Comparison of ENCODE assay signal across 13 mouse cellular contexts in the genomic region with DNA sequence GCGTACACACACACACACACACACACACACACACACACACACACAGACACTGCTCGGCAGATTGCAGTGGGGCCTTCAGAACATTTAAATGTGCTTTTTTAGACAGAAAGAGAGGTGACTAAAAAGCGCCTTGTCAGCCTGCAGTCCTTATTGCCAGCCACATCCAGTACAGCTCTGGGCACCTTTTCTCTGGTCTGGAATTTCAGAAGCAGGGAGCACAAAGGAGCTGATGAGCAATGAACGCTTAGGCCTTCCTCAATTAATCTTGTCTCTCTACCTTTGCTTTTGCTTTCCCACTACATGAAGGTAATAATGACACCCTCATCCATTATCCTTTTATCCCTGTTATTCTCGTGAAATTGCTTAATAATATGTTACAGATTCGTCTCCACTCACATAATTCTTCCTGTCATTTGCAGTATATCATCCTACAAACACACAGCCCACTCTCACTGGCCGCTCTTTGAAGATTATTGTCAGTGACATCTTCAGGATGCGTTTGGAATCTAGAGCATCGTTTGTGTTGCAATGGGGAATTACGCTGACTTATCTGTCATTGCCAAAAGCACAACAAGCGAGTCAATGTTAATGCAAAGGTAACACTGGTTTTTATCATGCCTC. TPM values are rescaled to one million over a fixed set of nuclear protein-coding genes. Genes with fewer than 3 reads are reported as not detected.
DNase-seq lines count a peak whose midpoint lies in the region; ATAC-seq and TF ChIP-seq lines count a peak whose summit lies in the region.
"Had no signal": no experiment of that assay in that cellular context is flagged by ENCODE, and none has a peak within 500 bp of the region (broad histone marks: within the 10 kb centered on the region; RNA-seq: fewer than 3 reads in every experiment).

No protein-coding gene starts in this region.

- H3K4me2 ChIP-seq in hindbrain, embryonic 16.5 days (ENCODE audit: low read length) = no peak overlapping the region
- H3K4me2 ChIP-seq in neural tube, embryonic 14.5 days (ENCODE audit: low read depth, low read length) = no peak overlapping the region

- H3K4me1 ChIP-seq in hindbrain, embryonic 16.5 days (ENCODE audit: control insufficient read depth, insufficient read depth, low read depth, low read length) = peaks cover 23% of the 10 kb centered on the region
- H3K4me1 ChIP-seq in neural tube, embryonic 14.5 days (ENCODE audit: control insufficient read depth, insufficient read depth, low read length) = peaks cover 15% of the 10 kb centered on the region

- no peak for TF ChIP-seq CTCF in brain, embryonic 14.5 days (IDR thresholded peaks at IDR 0.05; ENCODE audit: borderline replicate concordance, extremely low read depth, insufficient read depth, insufficient read length)

- TF ChIP-seq POLR2A in brain, embryonic 14.5 days (IDR thresholded peaks at IDR 0.05; ENCODE audit: borderline replicate concordance, extremely low read depth, insufficient read depth, insufficient read length, poor library complexity, severe bottlenecking) = no peak

- ATAC-seq in frontal cortex, adult (ENCODE audit: low TSS enrichment) = peak; percentile 35; the same call in 1 of the 2 replicates
- peak; percentile 62 for ATAC-seq in hindbrain, embryonic 16.5 days
- peak; percentile 62; the same call in 1 of the 2 replicates for ATAC-seq in neural tube, embryonic 14.5 days (ENCODE audit: low read depth)
- ATAC-seq: intestine, postnatal 0 days had no signal

- H3K36me3 ChIP-seq in hindbrain, embryonic 16.5 days (ENCODE audit: control insufficient read depth, insufficient read depth, low read length) = no peaks in the 10 kb centered on the region
- H3K36me3 ChIP-seq in neural tube, embryonic 14.5 days (ENCODE audit: control insufficient read depth, insufficient read depth, low read length) = no peaks in the 10 kb centered on the region
- H3K36me3 ChIP-seq: G1E had no signal

- 33% methylated on average over 11 of the region's 11 CpGs for WGBS in hindbrain, embryonic 16.5 days
- WGBS in neural tube, embryonic 14.5 days = 27% methylated on average over 11 of the region's 11 CpGs

- no peak overlapping the region; the same call in 1 of the 2 replicates for H3K9ac ChIP-seq in hindbrain, embryonic 16.5 days (ENCODE audit: low read depth, low read length)
- no peak overlapping the region for H3K9ac ChIP-seq in neural tube, embryonic 14.5 days (replicated peaks; ENCODE audit: low read depth, low read length)

- H3K9me3 ChIP-seq in hindbrain, embryonic 16.5 days (ENCODE audit: control insufficient read depth, low read length) = no peaks in the 10 kb centered on the region
- H3K9me3 ChIP-seq in neural tube, embryonic 14.5 days (ENCODE audit: control insufficient read depth, low read length) = no peaks in the 10 kb centered on the region

- H3K27me3 ChIP-seq in hindbrain, embryonic 16.5 days (replicated peaks; ENCODE audit: control insufficient read depth, insufficient read depth, low read length) = no peaks in the 10 kb centered on the region
- H3K27me3 ChIP-seq in neural tube, embryonic 14.5 days (ENCODE audit: control insufficient read depth, insufficient read depth, low read length) = no peaks in the 10 kb centered on the region

- DNase-seq in frontal cortex, postnatal 14 days (ENCODE audit: low spot score in 2 of 2) = no peak
- DNase-seq in brain, embryonic 14.5 days (ENCODE audit: low read depth) = peak; percentile 79
- no peak for DNase-seq in adipocyte (ENCODE audit: low spot score)
- DNase-seq in natural killer cell, adult 2 months (ENCODE audit: low spot score in 2 of 2) = no peak
- DNase-seq: cerebellum, adult 18-20 months; heart, postnatal 14 days; lung, adult 18-20 months; right cerebral cortex, adult 18-20 months had no signal

- H3K4me3 ChIP-seq in hindbrain, embryonic 16.5 days (ENCODE audit: low read length) = no peak overlapping the region
- H3K4me3 ChIP-seq in neural tube, embryonic 14.5 days (ENCODE audit: low read depth, low read length) = no peak overlapping the region

- peak overlapping the region; percentile 69 for H3K27ac ChIP-seq in hindbrain, embryonic 16.5 days (ENCODE audit: low read depth, low read length)
- peak overlapping the region; percentile 49; the same call in 1 of the 2 replicates for H3K27ac ChIP-seq in neural tube, embryonic 14.5 days (ENCODE audit: low read depth, low read length)

RNA-seq across cellular contexts. Expression of a gene that starts 31.8 kb away (rescaled TPM):
- 49.1 and 90.4 TPM in 2 replicates for polyA plus RNA-seq in brain, embryonic 14.5 days (2012; rRNA removed)
- polyA plus RNA-seq in hindbrain, embryonic 16.5 days (2015; fragmentation: Nextera tagmentation; extraction: Ambion mirVana) = 160 TPM in 2 replicates
- 99.9 and 112 TPM in 2 replicates for polyA plus RNA-seq in neural tube, embryonic 14.5 days (2014; fragmentation: Nextera tagmentation; extraction: Ambion mirVana)
- polyA plus RNA-seq: G1E had no signal
